Mouse (Mus musculus) cerebellum, adult 2 months (tissue): ENCODE results near the gene Hmg20a.

Source experiments
- CTCF ChIP-seq: fragments of 200-500 bp; IDR thresholded peaks from 2 replicates; pipeline ENCODE4 v1.5.1; 2011; ENCODE audit warnings: low read depth, mild to moderate bottlenecking, control low read depth, low read length, moderate library complexity, borderline replicate concordance; ENCODE audit not compliant: insufficient read depth
- POLR2A ChIP-seq: fragments of 200-500 bp; IDR thresholded peaks from 2 replicates; pipeline ENCODE4 v1.6.1; 2011; ENCODE audit warnings: low read length, control low read depth, borderline replicate concordance; ENCODE audit not compliant: insufficient read depth

DNA sequence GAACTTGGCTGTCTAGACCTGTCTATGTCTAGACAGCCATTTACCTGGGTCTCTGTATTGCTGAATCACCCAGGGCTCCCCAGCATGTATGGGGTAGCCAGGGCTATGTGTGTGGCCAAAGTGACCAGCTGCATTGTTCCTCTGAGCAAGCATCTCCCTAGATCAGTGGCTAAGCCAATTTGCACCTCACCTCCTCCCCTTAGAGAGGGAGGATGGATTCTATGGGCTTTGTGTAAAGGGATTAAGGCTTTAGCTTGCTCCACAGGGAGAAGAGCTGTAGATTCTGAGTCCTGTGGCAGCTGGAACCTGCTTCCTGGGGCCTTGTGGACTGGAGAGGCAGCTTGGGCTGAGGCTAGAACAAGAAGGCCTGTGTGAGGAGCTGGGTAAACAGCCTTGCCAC lies 113.6 kb downstream of the Hmg20a start:
- TF ChIP-seq POLR2A, result no peak
- TF ChIP-seq CTCF, result no peak
